Mouse (Mus musculus) forebrain, embryonic 10.5 days (tissue): ENCODE data around the gene Phf11c. TPM values are rescaled to one million over a fixed set of nuclear protein-coding genes. Genes with fewer than 3 reads are reported as not detected.
"Not testable (repeated sequence)": the region's sequence is repeated elsewhere in the genome, so short reads cannot be mapped to it uniquely, and the experiment has no call there.

Experiments used
- DNase-seq: peaks from one replicate; pipeline ENCODE4 v3.0.0-alpha.2; 2017; ENCODE audit warnings: low spot score; ENCODE audit errors: extremely low spot score
- H3K27ac ChIP-seq: fragments of 300-500 bp; sonication (generic); 2 replicates; pipeline ENCODE4 v1.5.1; 2016; ENCODE audit warnings: mild to moderate bottlenecking
- H3K27me3 ChIP-seq: fragments of 300-500 bp; sonication (generic); 2 replicates; pipeline ENCODE4 v1.6.1; 2016; ENCODE audit warnings: mild to moderate bottlenecking; ENCODE audit not compliant: poor library complexity, severe bottlenecking
- H3K36me3 ChIP-seq: fragments of 300-500 bp; sonication (generic); replicated peaks from 2 replicates; pipeline ENCODE4 v1.6.1; 2016; ENCODE audit warnings: mild to moderate bottlenecking, moderate library complexity
- H3K4me1 ChIP-seq: fragments of 300-500 bp; sonication (generic); 2 replicates; pipeline ENCODE4 v1.6.1; 2016
- H3K4me3 ChIP-seq: fragments of 300-500 bp; sonication (generic); 2 replicates; pipeline ENCODE4 v1.5.1; 2016; ENCODE audit warnings: mild to moderate bottlenecking, moderate library complexity
- H3K9me3 ChIP-seq: fragments of 300-500 bp; sonication (generic); 2 replicates; pipeline ENCODE4 v1.6.1; 2016; ENCODE audit warnings: mild to moderate bottlenecking, moderate library complexity
- WGBS: fragments of 180-500 bp; shearing (Covaris S2); methylation state at CpG from one replicate; pipeline ENCODE4 v1.1.7; 2016; 5-methylcytosine and 5-hydroxymethylcytosine counted together
- polyA plus RNA-seq: library from polyadenylated mRNA; unstranded; fragments of >200 nt; fragmentation: Nextera tagmentation; extraction: Ambion mirVana; gene quantifications from 2 replicates; pipeline ENCODE4 v1.2.1, GENCODE M21; 2016

The Phf11c gene
- polyA plus RNA-seq = 0.51 and 0.79 TPM in 2 replicates

- no peaks in the 10 kb centered on the region for H3K9me3 ChIP-seq
- WGBS = 91% methylated on average over 3 of the region's 3 CpGs
- H3K4me3 ChIP-seq = no peak within 1 kb of the TSS
- no peak for DNase-seq
- H3K4me1 ChIP-seq = no peaks in the 10 kb centered on the region
- H3K27ac ChIP-seq = no peak within 1 kb of the TSS
- no peaks in the 10 kb centered on the region for H3K27me3 ChIP-seq
- H3K36me3 ChIP-seq = 0 out of 2 replicates have a peak, but pooled peaks cover 4% of the 10 kb centered on the region
Observed at GRCm38 (mm10) chr14:59395281-59395680, at the start of gene Phf11c. Gene Phf11c (minus strand): TSS chr14:59395381.

DNA sequence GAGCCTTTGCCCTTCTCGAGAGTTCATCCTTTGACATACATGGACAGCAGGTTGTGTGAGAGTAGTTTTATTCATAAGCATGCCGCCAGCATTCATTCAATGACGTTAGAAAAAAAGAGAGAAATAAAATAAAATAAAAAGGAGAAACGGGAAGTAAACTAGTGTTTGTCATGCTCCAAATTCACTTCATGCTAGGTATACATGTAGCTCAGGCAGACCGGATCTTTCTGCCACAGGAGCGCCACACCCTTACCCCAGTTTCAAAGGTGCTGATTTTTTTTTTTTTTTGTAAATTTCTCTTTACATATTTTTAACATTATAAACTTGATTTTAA is 46.3 kb upstream of the Phf11c start:
- H3K27ac ChIP-seq = peak overlapping the region; percentile 90
- 19% methylated on average over 6 of the region's 6 CpGs for WGBS
- H3K4me3 ChIP-seq = peak overlapping the region; percentile 90
- H3K27me3 ChIP-seq = no peaks in the 10 kb centered on the region
- H3K36me3 ChIP-seq = no peaks in the 10 kb centered on the region
- H3K9me3 ChIP-seq = no peaks in the 10 kb centered on the region
- H3K4me1 ChIP-seq = peaks cover 22% of the 10 kb centered on the region
- DNase-seq = no peak

GRCm38 (mm10) chr14:59440558-59441471 is 45.6 kb upstream of the Phf11c start, which contains the start of the genes Setdb2 and Cab39l:
Gene Setdb2 (minus strand): TSS chr14:59440884.
Gene Cab39l (plus strand): TSS chr14:59440972.
- Histone ChIP-seq H3K4me1 (peaks cover 22% of the 10 kb centered on the region), H3K4me3 (peak within 1 kb of the TSS; percentile 90), H3K27ac (peak within 1 kb of the TSS; percentile 90), H3K36me3 (no peaks in the 10 kb centered on the region), H3K9me3 (no peaks in the 10 kb centered on the region), H3K27me3 (no peaks in the 10 kb centered on the region)
- DNase-seq = peak; percentile 91
- WGBS = under 1% methylated on average over 65 of the region's 66 CpGs

- WGBS = 33% methylated on average over 7 of the region's 7 CpGs
- Histone ChIP-seq H3K36me3 (no peaks in the 10 kb centered on the region), H3K27me3 (no peaks in the 10 kb centered on the region), H3K4me1 (peaks cover 22% of the 10 kb centered on the region), H3K27ac (peak overlapping the region; percentile 90; the same call in 1 of the 2 replicates), H3K4me3 (peak overlapping the region; percentile 90), H3K9me3 (no peaks in the 10 kb centered on the region)
- no peak for DNase-seq
Observed at GRCm38 (mm10) chr14:59440039-59440438, 44.9 kb upstream of the Phf11c start.

DNA sequence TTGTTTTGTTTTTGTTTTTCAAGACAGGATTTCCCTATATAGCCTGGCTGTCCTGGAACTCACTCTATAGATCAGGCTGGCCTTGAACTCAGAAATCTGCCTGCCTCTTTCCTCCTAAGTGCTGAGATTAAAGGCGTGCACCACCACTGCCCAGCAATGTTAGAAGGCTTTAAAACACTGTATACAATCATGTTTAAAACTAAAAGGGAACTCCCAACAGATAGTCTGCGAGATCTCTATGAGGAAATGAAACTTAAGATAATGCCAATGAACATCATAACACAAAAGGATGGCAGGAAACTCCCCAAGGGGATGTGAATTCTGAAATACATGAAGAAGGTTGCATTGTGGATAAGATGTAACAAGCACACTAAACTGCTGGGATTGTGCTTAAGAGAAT is 43.3 kb upstream of the Phf11c start:
- H3K4me1 ChIP-seq = peaks cover 22% of the 10 kb centered on the region

GRCm38 (mm10) chr14:59437398-59437797 is 42.2 kb upstream of the Phf11c start:
- H3K27ac ChIP-seq = no peak overlapping the region
- H3K36me3 ChIP-seq = no peaks in the 10 kb centered on the region
- H3K4me1 ChIP-seq = peaks cover 22% of the 10 kb centered on the region
- H3K4me3 ChIP-seq = no peak overlapping the region
- H3K9me3 ChIP-seq = no peaks in the 10 kb centered on the region
- H3K27me3 ChIP-seq = no peaks in the 10 kb centered on the region
- DNase-seq = no peak
- WGBS = 86% methylated on average over 3 of the region's 3 CpGs

More for the DNA sequence above, 43.3 kb upstream of the Phf11c start:
- H3K27me3 ChIP-seq = no peaks in the 10 kb centered on the region
- no peak for DNase-seq
- no peak overlapping the region for H3K4me3 ChIP-seq
- no peaks in the 10 kb centered on the region for H3K9me3 ChIP-seq
- WGBS = 91% methylated on average over 2 of the region's 2 CpGs
- no peaks in the 10 kb centered on the region for H3K36me3 ChIP-seq
- no peak overlapping the region for H3K27ac ChIP-seq

DNA sequence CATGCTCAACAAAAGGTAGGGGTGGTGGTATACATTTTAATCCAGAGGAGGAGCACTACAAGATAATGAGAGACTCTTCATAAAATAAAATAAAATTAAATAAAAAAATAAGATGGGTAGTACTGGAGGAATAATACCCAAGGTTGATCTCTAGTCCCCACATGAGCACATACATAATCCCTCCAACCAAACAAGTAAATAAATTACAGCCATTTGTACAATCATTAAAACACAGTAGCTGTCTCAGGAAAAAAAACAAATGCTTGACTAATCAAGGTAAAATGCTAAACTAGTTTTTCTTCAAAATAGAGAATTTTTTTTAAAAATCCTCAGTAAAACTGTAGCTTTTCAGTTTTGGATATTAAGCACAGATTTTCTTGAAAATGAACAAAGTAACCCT is 40.0 kb upstream of the Phf11c start:
- Histone ChIP-seq H3K27ac (no peak overlapping the region), H3K4me1 (peaks cover 13% of the 10 kb centered on the region), H3K9me3 (no peaks in the 10 kb centered on the region), H3K27me3 (no peaks in the 10 kb centered on the region), H3K4me3 (no peak overlapping the region), H3K36me3 (no peaks in the 10 kb centered on the region)
- no peak for DNase-seq

GRCm38 (mm10) chr14:59433902-59434301 is 38.7 kb upstream of the Phf11c start:
- 67% methylated on average over 2 of the region's 2 CpGs for WGBS
- DNase-seq = no peak
- H3K27ac ChIP-seq = no peak overlapping the region
- H3K4me1 ChIP-seq = no peaks in the 10 kb centered on the region; the same call in 1 of the 2 replicates
- H3K36me3 ChIP-seq = peaks cover 5% of the 10 kb centered on the region; the same call in 1 of the 2 replicates
- H3K9me3 ChIP-seq = no peaks in the 10 kb centered on the region
- no peaks in the 10 kb centered on the region for H3K27me3 ChIP-seq
- no peak overlapping the region for H3K4me3 ChIP-seq

- no peak overlapping the region for H3K4me3 ChIP-seq
- no peak overlapping the region for H3K27ac ChIP-seq
- H3K27me3 ChIP-seq = no peaks in the 10 kb centered on the region
- no peak for DNase-seq
- H3K36me3 ChIP-seq = peaks cover 7% of the 10 kb centered on the region; the same call in 1 of the 2 replicates
- WGBS = 93% methylated on average over 1 of the region's 1 CpGs
- H3K9me3 ChIP-seq = no peaks in the 10 kb centered on the region
- no peaks in the 10 kb centered on the region for H3K4me1 ChIP-seq
Observed at GRCm38 (mm10) chr14:59430556-59430955, 35.4 kb upstream of the Phf11c start.

- H3K27me3 ChIP-seq = peaks cover 4% of the 10 kb centered on the region; the same call in 1 of the 2 replicates
- H3K27ac ChIP-seq = no peak overlapping the region
- no peaks in the 10 kb centered on the region for H3K9me3 ChIP-seq
- H3K4me3 ChIP-seq = no peak overlapping the region
- DNase-seq = no peak
- H3K4me1 ChIP-seq = no peaks in the 10 kb centered on the region
- WGBS = 86% methylated on average over 11 of the region's 11 CpGs
- H3K36me3 ChIP-seq = peaks cover 13% of the 10 kb centered on the region
Observed at GRCm38 (mm10) chr14:59422912-59423663, 27.9 kb upstream of the Phf11c start.

DNA sequence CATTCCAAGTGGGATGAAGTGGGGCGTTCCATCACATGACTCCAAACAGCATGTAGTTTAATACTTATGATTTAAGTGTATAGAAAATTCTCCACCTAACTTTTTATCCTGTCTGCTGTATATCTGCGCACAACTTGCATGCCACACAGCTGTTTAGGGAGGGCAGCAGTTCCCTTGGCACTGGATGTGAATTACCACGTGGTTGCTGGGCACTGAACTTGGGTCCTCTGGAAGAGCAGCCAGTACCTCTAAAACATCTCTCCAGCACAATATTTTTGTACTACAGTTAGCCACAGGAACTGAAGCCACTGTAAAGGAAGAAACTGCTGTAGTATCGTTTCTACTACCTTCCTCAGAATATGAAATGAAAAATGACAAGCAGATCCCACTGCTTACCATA is 23.0 kb upstream of the Phf11c start:
- H3K27ac ChIP-seq = no peak overlapping the region
- peaks cover 51% of the 10 kb centered on the region for H3K27me3 ChIP-seq
- peaks cover 48% of the 10 kb centered on the region for H3K36me3 ChIP-seq
- H3K4me3 ChIP-seq = no peak overlapping the region
- H3K9me3 ChIP-seq = no peaks in the 10 kb centered on the region
- H3K4me1 ChIP-seq = no peaks in the 10 kb centered on the region
- DNase-seq = no peak
- WGBS = 91% methylated on average over 4 of the region's 4 CpGs

DNA sequence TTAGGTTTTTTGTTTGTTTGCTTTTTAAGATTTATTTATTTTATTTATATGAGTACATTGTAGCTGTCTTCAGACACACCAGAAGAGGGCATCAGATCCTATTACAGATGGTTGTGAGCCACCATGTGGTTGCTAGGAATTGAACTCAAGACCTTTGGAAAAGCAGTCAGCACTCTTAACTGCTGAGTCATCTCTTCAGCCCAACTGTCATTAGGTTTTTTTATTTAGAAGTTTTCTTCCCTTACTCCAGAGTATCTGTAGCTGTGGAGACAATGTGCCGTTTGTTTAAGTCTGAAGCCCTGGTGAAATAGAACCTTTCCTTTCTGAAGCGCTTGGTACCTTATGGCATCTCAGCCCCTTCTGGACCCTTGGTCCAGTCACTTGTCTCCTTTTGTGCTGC is 19.8 kb upstream of the Phf11c start:
- H3K36me3 ChIP-seq = peaks cover 62% of the 10 kb centered on the region
- not testable (repeated sequence) for H3K27ac ChIP-seq, H3K4me1 ChIP-seq, H3K9me3 ChIP-seq, DNase-seq, H3K4me3 ChIP-seq
- WGBS = 89% methylated on average over 2 of the region's 2 CpGs
- H3K27me3 ChIP-seq = peaks cover 77% of the 10 kb centered on the region

DNA sequence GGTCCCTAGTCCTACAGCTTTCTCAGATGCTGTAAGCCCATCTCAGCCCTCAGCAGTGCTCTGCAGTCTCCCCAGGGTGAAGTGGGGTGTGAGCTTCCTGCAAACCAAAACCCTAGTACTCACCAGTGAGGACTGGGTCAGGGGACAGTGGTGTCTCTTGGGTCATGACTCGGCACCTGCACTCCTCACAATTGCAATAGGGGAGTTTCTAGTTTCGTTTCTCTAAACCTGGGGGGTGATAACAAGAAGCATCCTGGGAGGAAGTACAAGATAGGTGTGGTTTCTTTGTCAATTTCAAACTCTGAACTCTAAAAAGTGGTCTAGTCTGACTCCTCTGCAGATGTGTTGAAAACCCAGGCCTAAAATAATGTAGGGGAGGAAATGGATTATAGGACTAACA is 1.8 kb upstream of the Phf11c start:
- H3K27me3 ChIP-seq = no peaks in the 10 kb centered on the region
- H3K36me3 ChIP-seq = peaks cover 12% of the 10 kb centered on the region; the same call in 1 of the 2 replicates
- WGBS = 87% methylated on average over 2 of the region's 2 CpGs

More for the DNA sequence above, 1.8 kb upstream of the Phf11c start:
- no peak overlapping the region for H3K27ac ChIP-seq
- no peak for DNase-seq
- no peaks in the 10 kb centered on the region for H3K9me3 ChIP-seq
- no peaks in the 10 kb centered on the region for H3K4me1 ChIP-seq
- no peak overlapping the region for H3K4me3 ChIP-seq
